Mouse (Mus musculus): ENCODE results near the gene Psmd13.

DNA sequence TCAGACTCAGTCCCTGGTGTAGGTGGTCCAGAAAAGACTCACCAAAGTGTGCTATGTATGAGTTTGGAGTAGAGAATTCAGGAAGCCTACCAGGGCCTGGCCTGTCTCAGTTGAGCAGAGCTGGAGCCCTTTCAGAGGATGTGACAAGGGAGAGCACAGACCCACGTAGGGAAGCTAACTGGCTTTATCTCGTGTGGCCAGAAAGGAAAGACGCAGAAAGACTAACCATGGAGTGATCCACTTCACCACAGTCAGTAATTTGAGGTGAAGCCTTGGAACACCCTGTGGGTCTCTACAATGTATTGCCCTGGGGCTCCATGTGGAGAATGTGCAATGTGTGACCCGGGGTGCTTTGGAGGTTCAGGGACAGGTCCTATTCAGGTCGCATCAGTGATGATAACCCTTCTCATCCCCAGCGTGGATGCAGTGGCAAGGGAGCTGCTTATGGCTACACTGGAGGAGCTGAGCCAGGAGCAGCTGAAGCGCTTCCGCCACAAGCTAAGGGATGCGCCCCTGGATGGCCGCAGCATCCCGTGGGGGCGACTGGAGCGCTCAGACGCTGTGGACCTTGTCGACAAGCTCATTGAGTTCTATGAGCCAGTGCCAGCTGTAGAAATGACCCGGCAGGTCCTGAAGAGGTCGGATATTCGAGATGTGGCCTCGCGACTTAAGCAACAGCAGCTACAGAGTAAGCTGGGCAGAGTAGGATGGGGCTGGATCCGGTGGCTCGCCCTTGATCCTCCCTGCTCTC lies 39.6 kb downstream of the Psmd13 start:
- peak; percentile 85; the same call in 2 of the 3 replicates for TF ChIP-seq GATA1 (IDR thresholded peaks at IDR 0.05; ENCODE audit: borderline replicate concordance, low read length)
- TF ChIP-seq FLI1 (IDR thresholded peaks at IDR 0.05; ENCODE audit: low read length) = no peak

All from megakaryocyte, embryonic 14.5 days (primary cell).